ENCODE assay signal across 14 mouse cellular contexts in genomic region chr8:128428971-128429370, GRCm38 (mm10).
"Had no signal": no experiment of that assay in that cellular context is flagged by ENCODE, and none has a peak within 500 bp of the region (broad histone marks: within the 10 kb centered on the region; RNA-seq: fewer than 3 reads in every experiment).

No protein-coding gene starts in this region.

- H3K9ac ChIP-seq: liver, embryonic 13.5 days; midbrain, embryonic 12.5 days; neural tube, embryonic 12.5 days had no signal

- H3K4me2 ChIP-seq: liver, embryonic 13.5 days; midbrain, embryonic 12.5 days; neural tube, embryonic 12.5 days had no signal

- H3K4me3 ChIP-seq: left cerebral cortex, adult 2 months; liver, embryonic 13.5 days; midbrain, embryonic 12.5 days; neural tube, embryonic 12.5 days had no signal

- H3K4me1 ChIP-seq: liver, embryonic 13.5 days; neural tube, embryonic 12.5 days had no signal

- DNase-seq: kidney, adult 18-20 months; kidney, adult 9 months; kidney, postnatal 14 days; kidney, postnatal 4 days; layer of hippocampus, adult 9-11 months; layer of hippocampus, postnatal 36 days; liver, embryonic 13.5 days; lung, adult 2 months; thymus, adult 18-20 months; thymus, postnatal 4 days had no signal

- H3K27me3 ChIP-seq: liver, embryonic 13.5 days; midbrain, embryonic 12.5 days; neural tube, embryonic 12.5 days had no signal

- H3K27ac ChIP-seq: left cerebral cortex, adult 2 months; liver, embryonic 13.5 days; macrophage; midbrain, embryonic 12.5 days; neural tube, embryonic 12.5 days had no signal

- H3K9me3 ChIP-seq: liver, embryonic 13.5 days; midbrain, embryonic 12.5 days; neural tube, embryonic 12.5 days had no signal
